Mouse (Mus musculus) midbrain, embryonic 12.5 days (tissue): ENCODE results near the gene Sap30l. TPM values are rescaled to one million over a fixed set of nuclear protein-coding genes. Genes with fewer than 3 reads are reported as not detected.

Experiments
- ATAC-seq: fragments of 200-750 bp; cut with Nextera tagmentation; 2 replicates; pipeline ENCODE4 v1.8.0; 2017; ENCODE audit warnings: low read depth, moderate TSS enrichment, moderate library complexity; ENCODE audit not compliant: low FRiP score
- H3K27ac ChIP-seq: fragments of 300-500 bp; sonication (generic); replicated peaks from 2 replicates; pipeline ENCODE4 v1.5.1; 2016; ENCODE audit warnings: mild to moderate bottlenecking
- H3K27me3 ChIP-seq: fragments of 300-500 bp; sonication (generic); 2 replicates; pipeline ENCODE4 v1.6.1; 2016; ENCODE audit warnings: mild to moderate bottlenecking
- H3K36me3 ChIP-seq: fragments of 300-500 bp; sonication (generic); 2 replicates; pipeline ENCODE4 v1.6.1; 2016
- H3K4me1 ChIP-seq: fragments of 300-500 bp; sonication (generic); 2 replicates; pipeline ENCODE4 v1.6.1; 2016
- H3K4me2 ChIP-seq: fragments of 300-500 bp; sonication (generic); replicated peaks from 2 replicates; pipeline ENCODE4 v1.6.1; 2016; ENCODE audit warnings: mild to moderate bottlenecking, moderate library complexity
- H3K4me3 ChIP-seq: fragments of 300-500 bp; sonication (generic); 2 replicates; pipeline ENCODE4 v1.5.1; 2016; ENCODE audit warnings: mild to moderate bottlenecking
- H3K9ac ChIP-seq: fragments of 300-500 bp; sonication (generic); replicated peaks from 2 replicates; pipeline ENCODE4 v1.6.1; 2016; ENCODE audit warnings: mild to moderate bottlenecking, moderate library complexity
- H3K9me3 ChIP-seq: fragments of 300-500 bp; sonication (generic); 2 replicates; pipeline ENCODE4 v1.6.1; 2016; ENCODE audit warnings: mild to moderate bottlenecking
- WGBS: fragments of 180-500 bp; shearing (Covaris S2); methylation state at CpG from one replicate; pipeline ENCODE4 v1.1.7; 2016; 5-methylcytosine and 5-hydroxymethylcytosine counted together
- polyA plus RNA-seq: library from polyadenylated mRNA; unstranded; fragments of >200 nt; fragmentation: Nextera tagmentation; extraction: Ambion mirVana; gene quantifications from 2 replicates; pipeline ENCODE4 v1.2.1, GENCODE M21; 2016

Gene Sap30l
- polyA plus RNA-seq, 1 experiment from 2014 or later, result 16.7 TPM

DNA sequence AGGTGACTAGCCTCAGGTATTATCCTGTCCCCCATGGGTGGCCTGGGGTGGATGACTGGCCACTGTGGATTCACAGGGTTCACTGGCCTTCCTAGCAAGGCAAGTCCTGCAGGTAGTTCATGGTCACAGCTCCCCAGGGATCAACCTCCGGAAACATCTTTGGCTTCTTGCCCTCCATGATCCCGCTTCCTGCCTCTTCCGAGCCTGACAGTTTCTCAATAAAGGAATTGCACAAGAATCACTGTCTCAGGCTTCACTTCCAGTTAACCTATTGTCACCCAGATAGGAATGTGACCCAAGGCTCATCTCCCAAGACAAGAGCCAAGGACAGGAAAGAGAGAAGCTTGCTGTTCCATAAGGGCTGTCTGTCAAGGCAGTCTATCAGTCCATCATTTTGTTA is 49.5 kb downstream of the Sap30l start:
- no peaks in the 10 kb centered on the region for H3K4me1 ChIP-seq
- H3K27me3 ChIP-seq, result peaks cover 17% of the 10 kb centered on the region
- H3K9ac ChIP-seq, result no peak overlapping the region
- H3K9me3 ChIP-seq, result no peaks in the 10 kb centered on the region
- H3K4me2 ChIP-seq, result no peak overlapping the region
- H3K36me3 ChIP-seq, result no peaks in the 10 kb centered on the region
- 62% methylated on average over 3 of the region's 3 CpGs for WGBS
- no peak overlapping the region for H3K27ac ChIP-seq
- H3K4me3 ChIP-seq, result no peak overlapping the region
- ATAC-seq, result no peak

DNA sequence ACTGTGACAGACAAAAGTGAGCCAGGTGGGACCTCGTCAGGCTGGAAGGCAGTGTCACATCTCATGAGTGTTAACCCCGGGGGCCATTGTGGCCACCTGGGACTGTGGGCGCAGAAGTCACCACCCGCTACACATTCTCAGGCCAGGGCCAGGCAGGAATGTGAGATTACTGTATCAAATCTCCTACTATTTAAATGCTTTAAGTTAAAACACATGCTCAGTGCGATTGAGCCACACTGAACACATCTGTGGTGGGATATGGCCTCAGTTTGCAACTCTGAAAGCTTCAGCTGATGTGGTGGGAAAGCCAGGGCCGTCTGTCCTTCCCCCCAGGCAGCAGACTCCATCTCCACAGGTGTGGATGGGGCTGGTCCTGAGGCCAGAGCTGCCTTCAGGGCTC is 52.1 kb downstream of the Sap30l start:
- Histone ChIP-seq H3K4me1 (no peaks in the 10 kb centered on the region), H3K27ac (no peak overlapping the region), H3K9me3 (no peaks in the 10 kb centered on the region), H3K27me3 (peaks cover 11% of the 10 kb centered on the region), H3K9ac (no peak overlapping the region), H3K4me3 (no peak overlapping the region), H3K36me3 (no peaks in the 10 kb centered on the region), H3K4me2 (no peak overlapping the region)
- 68% methylated on average over 6 of the region's 6 CpGs for WGBS
- no peak for ATAC-seq

DNA sequence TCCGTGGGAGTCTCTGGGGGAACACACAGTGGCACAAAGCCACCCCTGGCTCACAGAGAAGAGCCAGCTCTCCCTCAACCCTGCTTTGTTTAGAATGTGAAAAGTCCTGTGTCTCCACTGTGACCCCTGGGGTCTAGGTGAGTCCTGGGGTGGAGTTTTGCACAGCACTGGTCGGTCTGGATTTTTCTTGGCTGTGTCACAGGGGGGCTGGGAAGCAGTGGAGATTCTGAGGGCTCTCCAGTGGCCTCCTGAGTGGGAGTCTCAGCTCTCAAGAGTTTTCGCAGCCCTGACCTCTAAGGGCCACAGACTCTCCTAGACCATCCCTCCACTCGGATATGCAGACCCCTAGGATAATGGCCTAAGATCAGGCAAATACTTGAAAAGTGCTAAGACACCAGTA is 56.3 kb downstream of the Sap30l start:
- H3K4me1 ChIP-seq, result no peaks in the 10 kb centered on the region
- no peak overlapping the region for H3K9ac ChIP-seq
- no peak overlapping the region for H3K4me3 ChIP-seq
- no peaks in the 10 kb centered on the region; the same call in 1 of the 2 replicates for H3K27me3 ChIP-seq
- H3K4me2 ChIP-seq, result no peak overlapping the region
- no peaks in the 10 kb centered on the region for H3K36me3 ChIP-seq
- no peak overlapping the region for H3K27ac ChIP-seq
- no peaks in the 10 kb centered on the region for H3K9me3 ChIP-seq
- WGBS, result 43% methylated on average over 4 of the region's 4 CpGs
- no peak for ATAC-seq

Other genes starting within 250 kb of the Sap30l start
- 25.8 and 26.6 TPM in 2 replicates for gene Galnt10, start 156.2 kb upstream of the Sap30l start, polyA plus RNA-seq
- gene Hand1, start 31.2 kb downstream of the Sap30l start, polyA plus RNA-seq, result not detected in 2 replicates
- gene Larp1, start 207.4 kb downstream of the Sap30l start, polyA plus RNA-seq, result 15.3 TPM in 2 replicates